Mouse (Mus musculus) forebrain, embryonic 14.5 days (tissue): ENCODE results near the gene Ptk6. TPM values are rescaled to one million over a fixed set of nuclear protein-coding genes. Genes with fewer than 3 reads are reported as not detected.

Source experiments
- ATAC-seq: fragments of 200-750 bp; cut with Nextera tagmentation; 2 replicates; pipeline ENCODE4 v1.8.0; 2017; ENCODE audit warnings: mild to moderate bottlenecking, moderate library complexity
- DNase-seq: peaks from one replicate; pipeline ENCODE4 v3.0.0-alpha.2; 2015; ENCODE audit warnings: low spot score
- H3K27ac ChIP-seq: fragments of 300-500 bp; sonication (generic); 2 replicates; pipeline ENCODE4 v1.5.1; 2014; ENCODE audit warnings: low read depth, mild to moderate bottlenecking, control low read depth, low read length, moderate library complexity
- H3K27me3 ChIP-seq: fragments of 300-500 bp; sonication (generic); replicated peaks from 2 replicates; pipeline ENCODE4 v1.6.1; 2014; ENCODE audit warnings: low read length, control low read depth, mixed read lengths; ENCODE audit not compliant: control insufficient read depth, insufficient read depth
- H3K36me3 ChIP-seq: fragments of 300-500 bp; sonication (generic); 2 replicates; pipeline ENCODE4 v1.6.1; 2014; ENCODE audit warnings: low read length, control low read depth; ENCODE audit not compliant: control insufficient read depth, insufficient read depth
- H3K4me1 ChIP-seq: fragments of 300-500 bp; sonication (generic); 2 replicates; pipeline ENCODE4 v1.6.1; 2014; ENCODE audit warnings: antibody characterized with exemption, low read length, control low read depth; ENCODE audit not compliant: control insufficient read depth, insufficient read depth
- H3K4me2 ChIP-seq: fragments of 300-500 bp; sonication (generic); 2 replicates; pipeline ENCODE4 v1.6.1; 2014; ENCODE audit warnings: mild to moderate bottlenecking, control low read depth, low read length
- H3K4me3 ChIP-seq: fragments of 300-500 bp; sonication (generic); 2 replicates; pipeline ENCODE4 v1.5.1; 2014; ENCODE audit warnings: low read depth, low read length, control low read depth
- H3K9ac ChIP-seq: fragments of 300-500 bp; sonication (generic); 2 replicates; pipeline ENCODE4 v1.6.1; 2014; ENCODE audit warnings: mild to moderate bottlenecking, low read length, control low read depth, moderate library complexity
- H3K9me3 ChIP-seq: fragments of 300-500 bp; sonication (generic); replicated peaks from 2 replicates; pipeline ENCODE4 v1.6.1; 2016; ENCODE audit warnings: low read length, control low read depth, mixed read lengths; ENCODE audit not compliant: control insufficient read depth
- WGBS: fragments of 180-500 bp; shearing (Covaris S2); extraction: QIAGEN DNeasy Blood & Tissue Kit; methylation state at CpG from one replicate; pipeline ENCODE4 v1.1.7; 2014; 5-methylcytosine and 5-hydroxymethylcytosine counted together
- polyA plus RNA-seq: library from polyadenylated mRNA; unstranded; fragments of >200 nt; fragmentation: Nextera tagmentation; extraction: Ambion mirVana; gene quantifications from 2 replicates; pipeline ENCODE4 v1.2.1, GENCODE M21; 2014

Gene Ptk6
- polyA plus RNA-seq, 1 experiment from 2014 or later = not detected

GRCm38 (mm10) chr2:181189321-181189720 is 13.3 kb downstream of the Ptk6 start:
- Histone ChIP-seq H3K4me1 (peaks cover 8% of the 10 kb centered on the region), H3K36me3 (peaks cover 10% of the 10 kb centered on the region), H3K9me3 (no peaks in the 10 kb centered on the region), H3K27me3 (no peaks in the 10 kb centered on the region), H3K9ac (no peak overlapping the region), H3K4me3 (no peak overlapping the region), H3K27ac (no peak overlapping the region), H3K4me2 (no peak overlapping the region)
- ATAC-seq (no peak), DNase-seq (no peak)
- 95% methylated on average over 1 of the region's 1 CpGs for WGBS

GRCm38 (mm10) chr2:181188681-181189080 is 13.9 kb downstream of the Ptk6 start:
- H3K9me3 ChIP-seq = no peaks in the 10 kb centered on the region
- no peaks in the 10 kb centered on the region for H3K27me3 ChIP-seq
- H3K27ac ChIP-seq = no peak overlapping the region; the same call in 1 of the 2 replicates
- 87% methylated on average over 2 of the region's 2 CpGs for WGBS
- H3K9ac ChIP-seq = peak overlapping the region; percentile 98; the same call in 1 of the 2 replicates
- DNase-seq (no peak), ATAC-seq (no peak)
- peak overlapping the region; percentile 67 for H3K4me3 ChIP-seq
- H3K4me1 ChIP-seq = peaks cover 8% of the 10 kb centered on the region
- H3K4me2 ChIP-seq = peak overlapping the region; percentile 67
- H3K36me3 ChIP-seq = peaks cover 10% of the 10 kb centered on the region

GRCm38 (mm10) chr2:181187121-181188000 is 15.2 kb downstream of the Ptk6 start, which contains the start of gene Ppdpf:
Gene Ppdpf, plus strand, starts transcription at chr2:181187247.
- Histone ChIP-seq H3K9ac (peak within 1 kb of the TSS; percentile 98), H3K27me3 (no peaks in the 10 kb centered on the region), H3K4me2 (peak within 1 kb of the TSS; percentile 67), H3K27ac (peak within 1 kb of the TSS; percentile 93), H3K4me3 (peak within 1 kb of the TSS; percentile 67), H3K4me1 (peaks cover 8% of the 10 kb centered on the region), H3K9me3 (no peaks in the 10 kb centered on the region), H3K36me3 (peaks cover 10% of the 10 kb centered on the region)
- WGBS = under 1% methylated on average over 64 of the region's 64 CpGs
- DNase-seq (peak; percentile 96), ATAC-seq (peak; percentile 94)

- ATAC-seq (peak; percentile 88), DNase-seq (peak; percentile 95)
Observed at GRCm38 (mm10) chr2:181186635-181187034, 16.0 kb downstream of the Ptk6 start.

GRCm38 (mm10) chr2:181180898-181181297 is 21.7 kb downstream of the Ptk6 start:
- no peaks in the 10 kb centered on the region for H3K4me1 ChIP-seq
- no peaks in the 10 kb centered on the region for H3K27me3 ChIP-seq
- WGBS = 83% methylated on average over 6 of the region's 6 CpGs
- no peak overlapping the region for H3K4me2 ChIP-seq
- DNase-seq (no peak), ATAC-seq (no peak)
- H3K27ac ChIP-seq = no peak overlapping the region
- H3K36me3 ChIP-seq = no peaks in the 10 kb centered on the region
- no peaks in the 10 kb centered on the region for H3K9me3 ChIP-seq
- H3K9ac ChIP-seq = no peak overlapping the region
- no peak overlapping the region for H3K4me3 ChIP-seq

More at GRCm38 (mm10) chr2:181186635-181187034, 16.0 kb downstream of the Ptk6 start:
- H3K4me2 ChIP-seq = peak overlapping the region; percentile 67
- WGBS = under 1% methylated on average over 14 of the region's 14 CpGs
- H3K4me3 ChIP-seq = peak overlapping the region; percentile 67
- peaks cover 8% of the 10 kb centered on the region for H3K4me1 ChIP-seq
- peak overlapping the region; percentile 98 for H3K9ac ChIP-seq
- H3K36me3 ChIP-seq = peaks cover 10% of the 10 kb centered on the region
- no peaks in the 10 kb centered on the region for H3K9me3 ChIP-seq
- H3K27me3 ChIP-seq = no peaks in the 10 kb centered on the region
- H3K27ac ChIP-seq = peak overlapping the region; percentile 93

- DNase-seq = no peak
- no peak overlapping the region for H3K27ac ChIP-seq
- no peak overlapping the region for H3K9ac ChIP-seq
- H3K36me3 ChIP-seq = no peaks in the 10 kb centered on the region
- no peak overlapping the region for H3K4me2 ChIP-seq
- no peaks in the 10 kb centered on the region for H3K27me3 ChIP-seq
- H3K4me3 ChIP-seq = no peak overlapping the region
- H3K9me3 ChIP-seq = no peaks in the 10 kb centered on the region
- ATAC-seq = no peak
- no peaks in the 10 kb centered on the region for H3K4me1 ChIP-seq
- WGBS = 87% methylated on average over 5 of the region's 5 CpGs
Observed at GRCm38 (mm10) chr2:181178471-181178870, 24.1 kb downstream of the Ptk6 start.

GRCm38 (mm10) chr2:181178015-181178414 is 24.6 kb downstream of the Ptk6 start:
- Histone ChIP-seq H3K4me3 (no peak overlapping the region), H3K9me3 (no peaks in the 10 kb centered on the region), H3K9ac (no peak overlapping the region), H3K27ac (no peak overlapping the region), H3K4me2 (no peak overlapping the region), H3K36me3 (no peaks in the 10 kb centered on the region), H3K27me3 (no peaks in the 10 kb centered on the region), H3K4me1 (no peaks in the 10 kb centered on the region)
- ATAC-seq (no peak), DNase-seq (no peak)
- 82% methylated on average over 3 of the region's 3 CpGs for WGBS

- WGBS = 90% methylated on average over 3 of the region's 3 CpGs
- Histone ChIP-seq H3K4me3 (no peak overlapping the region), H3K4me1 (no peaks in the 10 kb centered on the region), H3K9me3 (no peaks in the 10 kb centered on the region), H3K36me3 (no peaks in the 10 kb centered on the region), H3K4me2 (no peak overlapping the region), H3K27ac (no peak overlapping the region), H3K27me3 (no peaks in the 10 kb centered on the region), H3K9ac (no peak overlapping the region)
- ATAC-seq = no peak
- DNase-seq = no peak
Observed at GRCm38 (mm10) chr2:181174646-181175045, 27.9 kb downstream of the Ptk6 start.

GRCm38 (mm10) chr2:181166469-181166868 is 36.1 kb downstream of the Ptk6 start:
- WGBS = 81% methylated on average over 5 of the region's 5 CpGs
- Histone ChIP-seq H3K36me3 (no peaks in the 10 kb centered on the region), H3K27me3 (no peaks in the 10 kb centered on the region), H3K27ac (no peak overlapping the region), H3K4me1 (no peaks in the 10 kb centered on the region), H3K4me2 (no peak overlapping the region), H3K9me3 (no peaks in the 10 kb centered on the region), H3K4me3 (no peak overlapping the region), H3K9ac (no peak overlapping the region)
- DNase-seq (no peak), ATAC-seq (no peak)
